Mouse (Mus musculus) bone marrow, adult 2 months (tissue): ENCODE data around the gene Abcc12. TPM values are rescaled to one million over a fixed set of nuclear protein-coding genes. Genes with fewer than 3 reads are reported as not detected.

Experiments used
- H3K27ac ChIP-seq: fragments of 200-500 bp; 2 replicates; pipeline ENCODE4 v1.5.1; 2012; ENCODE audit warnings: low read depth, mild to moderate bottlenecking, control low read depth, inconsistent platforms, low read length; ENCODE audit not compliant: control insufficient read depth, poor library complexity, insufficient read depth
- H3K4me1 ChIP-seq: fragments of 200-500 bp; 2 replicates; pipeline ENCODE4 v1.6.1; 2011; ENCODE audit warnings: low read length; ENCODE audit not compliant: control insufficient read depth, insufficient read depth
- H3K4me3 ChIP-seq: fragments of 200-500 bp; replicated peaks from 2 replicates; pipeline ENCODE3; 2011; ENCODE audit warnings: mild to moderate bottlenecking, low read depth, low read length, control low read depth; ENCODE audit not compliant: control insufficient read depth
- CTCF ChIP-seq: fragments of 200-500 bp; IDR thresholded peaks from 2 replicates; pipeline ENCODE4 v1.5.1; 2011; ENCODE audit warnings: low read length, control low read depth; ENCODE audit not compliant: control insufficient read depth, insufficient read depth
- POLR2A ChIP-seq: fragments of 200-500 bp; IDR thresholded peaks from 2 replicates; pipeline ENCODE4 v1.6.1; 2011; ENCODE audit warnings: low read depth, mild to moderate bottlenecking, control low read depth, low read length, borderline replicate concordance; ENCODE audit not compliant: control insufficient read depth
- WGBS: fragments of 180-500 bp; shearing (Covaris S2); methylation state at CpG from one replicate; pipeline ENCODE4 v1.1.7; 2018; 5-methylcytosine and 5-hydroxymethylcytosine counted together
- polyA plus RNA-seq: library from polyadenylated mRNA; stranded (reverse); fragments of >200 nt; gene quantifications from 2 replicates; pipeline ENCODE4 v1.2.4, GENCODE M21; 2011; ENCODE audit warnings: low replicate concordance; ENCODE audit not compliant: missing spikeins, insufficient read depth, insufficient read length

Gene Abcc12
- polyA plus RNA-seq, 1 experiment: not detected

GRCm38 (mm10) chr8:86512131-86512792 is 68.2 kb downstream of the Abcc12 start:
- H3K4me3 ChIP-seq: no peak overlapping the region
- H3K27ac ChIP-seq: no peak overlapping the region
- H3K4me1 ChIP-seq: no peaks in the 10 kb centered on the region
- TF ChIP-seq CTCF (no peak), POLR2A (no peak)
- WGBS: 52% methylated on average over 10 of the region's 10 CpGs

GRCm38 (mm10) chr8:86501341-86501740 is 79.1 kb downstream of the Abcc12 start:
- Histone ChIP-seq H3K4me3 (no peak overlapping the region), H3K27ac (no peak overlapping the region), H3K4me1 (no peaks in the 10 kb centered on the region)
- TF ChIP-seq CTCF: no peak
- no peak for TF ChIP-seq POLR2A
- WGBS: 21% methylated on average over 7 of the region's 7 CpGs

- no peak overlapping the region for H3K27ac ChIP-seq
- 74% methylated on average over 4 of the region's 4 CpGs for WGBS
- no peak for TF ChIP-seq POLR2A
- no peak for TF ChIP-seq CTCF
- no peaks in the 10 kb centered on the region for H3K4me1 ChIP-seq
- no peak overlapping the region for H3K4me3 ChIP-seq
Measured at GRCm38 (mm10) chr8:86495056-86495455, 85.4 kb downstream of the Abcc12 start.

GRCm38 (mm10) chr8:86493841-86494240 is 86.6 kb downstream of the Abcc12 start:
- Histone ChIP-seq H3K27ac (no peak overlapping the region), H3K4me1 (no peaks in the 10 kb centered on the region), H3K4me3 (no peak overlapping the region)
- WGBS: 54% methylated on average over 1 of the region's 1 CpGs
- TF ChIP-seq POLR2A (no peak), CTCF (no peak)

- no peaks in the 10 kb centered on the region for H3K4me1 ChIP-seq
- H3K4me3 ChIP-seq: no peak overlapping the region
- 81% methylated on average over 6 of the region's 6 CpGs for WGBS
- H3K27ac ChIP-seq: no peak overlapping the region
- TF ChIP-seq POLR2A: no peak
- no peak for TF ChIP-seq CTCF
Measured at GRCm38 (mm10) chr8:86485411-86485810, 95.1 kb downstream of the Abcc12 start.

- no peak overlapping the region for H3K4me3 ChIP-seq
- H3K27ac ChIP-seq: no peak overlapping the region
- no peaks in the 10 kb centered on the region for H3K4me1 ChIP-seq
- TF ChIP-seq POLR2A (no peak), CTCF (no peak)
Measured at GRCm38 (mm10) chr8:86484244-86484643, 96.2 kb downstream of the Abcc12 start.

- H3K4me1 ChIP-seq: no peaks in the 10 kb centered on the region
- 78% methylated on average over 1 of the region's 1 CpGs for WGBS
- no peak overlapping the region for H3K27ac ChIP-seq
- TF ChIP-seq CTCF (no peak), POLR2A (no peak)
- no peak overlapping the region for H3K4me3 ChIP-seq
Measured at GRCm38 (mm10) chr8:86482116-86482515, 98.4 kb downstream of the Abcc12 start.

- 50% methylated on average over 9 of the region's 9 CpGs for WGBS
- no peak for TF ChIP-seq CTCF
- no peak for TF ChIP-seq POLR2A
- H3K27ac ChIP-seq: no peak overlapping the region
- H3K4me1 ChIP-seq: no peaks in the 10 kb centered on the region
- H3K4me3 ChIP-seq: no peak overlapping the region
Measured at GRCm38 (mm10) chr8:86475711-86476438, 104.6 kb downstream of the Abcc12 start.
